Mouse (Mus musculus): ENCODE measurements around the gene Arg1. TPM values are rescaled to one million over a fixed set of nuclear protein-coding genes. Genes with fewer than 3 reads are reported as not detected.

Gene Arg1
- polyA plus RNA-seq, 1 experiment = 0.23 TPM

DNA sequence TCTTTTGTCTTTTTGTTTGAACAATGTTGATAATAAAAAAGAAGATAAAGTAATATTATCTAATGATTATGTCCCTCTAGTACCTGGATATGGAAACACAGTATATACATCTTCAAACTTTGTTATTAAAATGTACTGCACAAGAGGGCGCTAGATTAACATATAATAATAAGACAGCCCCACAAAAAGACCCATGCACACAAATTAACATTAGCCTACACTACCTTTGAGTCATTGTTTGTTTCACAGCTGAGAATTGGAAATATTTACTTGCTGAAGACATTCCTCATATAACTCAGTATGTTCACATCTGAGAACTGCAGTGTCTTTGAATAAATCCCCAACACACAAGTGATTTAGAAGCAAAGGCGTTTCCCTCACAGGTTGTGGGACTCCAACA lies 33.8 kb upstream of the Arg1 start:
- Histone ChIP-seq H3K27me3 (ENCODE audit: control insufficient read depth, insufficient read depth, low read length) (no peaks in the 10 kb centered on the region), H3K4me1 (replicated peaks; ENCODE audit: control insufficient read depth, insufficient read depth, low read length) (no peaks in the 10 kb centered on the region), H3K36me3 (ENCODE audit: control insufficient read depth, insufficient read depth, low read length) (no peaks in the 10 kb centered on the region), H3K4me3 (ENCODE audit: control insufficient read depth, insufficient read depth, low read length) (no peak overlapping the region), H3K27ac (ENCODE audit: control insufficient read depth, insufficient read depth, low read length) (no peak overlapping the region)
- TF ChIP-seq CTCF (IDR thresholded peaks at IDR 0.05; ENCODE audit: borderline replicate concordance, control insufficient read depth, extremely low read depth, insufficient read depth, low read length, poor library complexity) (no peak), POLR2A (IDR thresholded peaks at IDR 0.05; ENCODE audit: control insufficient read depth, extremely low read depth, insufficient read depth, low read length, poor library complexity) (no peak)
- 46% methylated on average over 2 of the region's 2 CpGs for WGBS
- DNase-seq = no peak

DNA sequence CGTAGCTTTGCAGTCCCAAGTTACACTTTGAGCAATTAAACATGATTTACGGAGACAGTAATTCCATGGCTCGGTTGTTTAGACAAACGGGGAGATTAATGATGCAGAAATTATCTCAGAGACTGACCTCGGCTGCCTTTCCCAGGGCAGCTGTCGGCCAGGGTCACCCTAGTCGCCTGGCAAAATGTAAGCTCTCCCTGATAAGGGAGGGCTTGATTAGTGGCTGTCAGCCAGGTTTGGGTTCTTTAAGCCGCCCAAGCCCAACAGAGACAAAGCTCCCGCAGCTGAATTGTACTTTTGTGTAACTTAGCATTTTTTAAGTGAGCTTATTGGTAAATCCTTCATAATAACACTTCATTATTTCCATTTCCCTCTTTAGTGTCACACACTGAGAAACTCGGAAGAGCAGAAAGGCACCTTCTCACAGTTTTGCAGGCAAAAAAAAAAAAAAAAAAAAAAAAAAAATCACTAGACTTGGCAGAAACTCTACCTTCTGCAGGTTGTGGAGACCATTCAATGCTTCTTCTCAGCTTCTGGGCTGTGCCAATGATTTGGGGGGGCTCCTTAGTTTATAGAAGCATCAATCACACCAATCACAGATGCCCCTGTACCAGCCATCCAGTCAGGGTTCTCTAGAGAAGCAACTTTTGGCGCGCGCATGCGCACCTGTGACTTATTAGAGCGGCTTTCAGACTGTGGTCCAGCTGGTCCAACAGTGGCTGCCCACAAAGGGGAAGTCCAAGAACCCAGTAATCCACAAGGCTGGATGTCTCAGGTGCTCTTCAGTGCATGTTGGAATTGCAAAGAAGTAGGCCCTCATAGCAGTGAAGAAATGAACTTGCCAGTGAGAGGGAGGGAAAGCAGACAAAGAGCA lies 32.0 kb upstream of the Arg1 start:
- DNase-seq = no peak
- Histone ChIP-seq H3K27ac (ENCODE audit: control insufficient read depth, insufficient read depth, low read length) (no peak overlapping the region), H3K36me3 (ENCODE audit: control insufficient read depth, insufficient read depth, low read length) (no peaks in the 10 kb centered on the region), H3K4me1 (replicated peaks; ENCODE audit: control insufficient read depth, insufficient read depth, low read length) (no peaks in the 10 kb centered on the region), H3K4me3 (ENCODE audit: control insufficient read depth, insufficient read depth, low read length) (no peak overlapping the region), H3K27me3 (ENCODE audit: control insufficient read depth, insufficient read depth, low read length) (no peaks in the 10 kb centered on the region)
- WGBS = 86% methylated on average over 15 of the region's 15 CpGs
- TF ChIP-seq POLR2A (IDR thresholded peaks at IDR 0.05; ENCODE audit: control insufficient read depth, extremely low read depth, insufficient read depth, low read length, poor library complexity) = no peak
- no peak for TF ChIP-seq CTCF (IDR thresholded peaks at IDR 0.05; ENCODE audit: borderline replicate concordance, control insufficient read depth, extremely low read depth, insufficient read depth, low read length, poor library complexity)

DNA sequence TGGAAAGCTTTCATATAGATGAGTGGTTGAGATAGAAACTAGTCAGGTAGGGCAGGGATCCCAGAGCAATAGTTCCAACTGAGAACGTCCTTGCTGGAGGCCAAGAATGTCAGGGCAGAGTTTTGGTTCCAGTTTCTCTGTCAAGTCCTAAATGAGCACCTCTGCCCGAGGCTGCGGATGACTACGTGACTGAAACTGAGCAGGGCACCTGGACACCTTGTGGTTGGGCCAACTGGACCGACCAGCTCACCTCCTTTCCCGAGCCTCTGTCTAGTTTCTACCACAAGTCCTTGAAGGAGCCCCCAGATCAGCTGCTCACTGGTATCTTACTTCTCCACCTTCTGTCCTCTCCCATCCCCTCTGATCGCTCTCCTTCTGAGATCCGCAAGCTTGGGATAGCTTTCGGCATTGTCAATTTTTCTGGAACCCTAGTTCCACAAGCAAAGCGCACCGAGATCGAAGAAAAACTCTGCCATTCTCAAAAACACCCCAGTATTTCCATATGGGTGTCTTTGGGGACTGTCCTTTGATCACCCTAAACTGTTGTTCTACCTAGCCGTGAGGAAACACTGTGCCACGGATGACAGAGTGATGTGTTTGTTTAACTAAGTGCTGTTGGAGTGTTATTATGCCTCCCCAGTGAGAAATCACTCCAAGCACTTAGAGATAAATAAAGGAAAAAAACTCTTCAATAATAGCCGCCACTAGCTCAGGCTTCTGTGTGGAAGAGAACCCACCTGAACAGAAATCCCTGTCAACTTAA lies 31.2 kb upstream of the Arg1 start:
- no peak for DNase-seq
- Histone ChIP-seq H3K27ac (ENCODE audit: control insufficient read depth, insufficient read depth, low read length) (no peak overlapping the region), H3K36me3 (ENCODE audit: control insufficient read depth, insufficient read depth, low read length) (no peaks in the 10 kb centered on the region), H3K27me3 (ENCODE audit: control insufficient read depth, insufficient read depth, low read length) (no peaks in the 10 kb centered on the region), H3K4me3 (ENCODE audit: control insufficient read depth, insufficient read depth, low read length) (no peak overlapping the region), H3K4me1 (replicated peaks; ENCODE audit: control insufficient read depth, insufficient read depth, low read length) (no peaks in the 10 kb centered on the region)
- no peak for TF ChIP-seq POLR2A (IDR thresholded peaks at IDR 0.05; ENCODE audit: control insufficient read depth, extremely low read depth, insufficient read depth, low read length, poor library complexity)
- TF ChIP-seq CTCF (IDR thresholded peaks at IDR 0.05; ENCODE audit: borderline replicate concordance, control insufficient read depth, extremely low read depth, insufficient read depth, low read length, poor library complexity) = no peak
- 87% methylated on average over 15 of the region's 15 CpGs for WGBS

DNA sequence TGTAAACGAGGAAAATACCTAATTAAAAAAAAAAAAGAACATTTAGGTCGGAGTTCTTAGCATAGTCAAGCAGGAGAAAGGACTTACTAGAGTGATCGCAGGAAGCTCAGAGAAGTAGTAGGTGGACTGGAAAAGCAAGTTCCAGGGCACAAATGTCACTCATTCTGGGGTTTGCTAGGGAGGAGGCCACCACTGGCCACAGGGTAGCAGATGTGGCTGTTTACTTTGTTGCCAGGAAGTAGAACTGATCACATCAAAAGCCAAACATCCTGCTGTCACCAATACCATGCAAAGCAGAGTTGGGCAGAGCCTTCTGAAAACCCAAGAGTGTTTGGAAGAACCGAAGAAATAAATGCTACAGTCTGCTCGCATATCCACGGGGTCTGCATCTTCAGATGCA lies 26.6 kb upstream of the Arg1 start:
- H3K4me3 ChIP-seq (ENCODE audit: control insufficient read depth, insufficient read depth, low read length) = no peak overlapping the region
- 86% methylated on average over 6 of the region's 6 CpGs for whole genome bisulfite sequencing
- no peaks in the 10 kb centered on the region for H3K36me3 ChIP-seq (ENCODE audit: control insufficient read depth, insufficient read depth, low read length)
- TF ChIP-seq POLR2A (IDR thresholded peaks at IDR 0.05; ENCODE audit: control insufficient read depth, extremely low read depth, insufficient read depth, low read length, poor library complexity) (no peak), CTCF (IDR thresholded peaks at IDR 0.05; ENCODE audit: borderline replicate concordance, control insufficient read depth, extremely low read depth, insufficient read depth, low read length, poor library complexity) (no peak)
- no peaks in the 10 kb centered on the region for H3K27me3 ChIP-seq (ENCODE audit: control insufficient read depth, insufficient read depth, low read length)
- DNase-seq = no peak
- no peaks in the 10 kb centered on the region for H3K4me1 ChIP-seq (replicated peaks; ENCODE audit: control insufficient read depth, insufficient read depth, low read length)
- H3K27ac ChIP-seq (ENCODE audit: control insufficient read depth, insufficient read depth, low read length) = no peak overlapping the region

DNA sequence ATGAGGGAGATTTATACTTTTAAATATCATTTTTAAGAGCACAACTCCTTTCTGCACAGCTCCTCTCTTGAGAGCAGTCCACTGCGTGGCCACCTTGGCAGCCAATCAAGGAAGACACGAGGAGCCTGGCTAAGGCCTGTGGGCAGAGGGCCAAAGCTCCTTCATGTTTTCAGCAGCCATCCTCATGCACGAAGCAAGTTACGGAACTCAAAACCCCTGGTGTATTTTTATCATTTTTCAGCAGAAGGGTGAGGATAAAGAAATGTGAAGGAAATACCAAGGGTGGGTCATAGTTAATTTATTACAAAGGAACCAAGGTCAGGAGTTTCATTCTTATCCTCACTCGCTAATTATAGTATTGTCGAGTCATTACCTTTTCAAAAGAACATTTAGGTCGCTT lies 25.3 kb upstream of the Arg1 start:
- no peak overlapping the region for H3K4me3 ChIP-seq (ENCODE audit: control insufficient read depth, insufficient read depth, low read length)
- no peaks in the 10 kb centered on the region for H3K27me3 ChIP-seq (ENCODE audit: control insufficient read depth, insufficient read depth, low read length)
- 74% methylated on average over 7 of the region's 7 CpGs for WGBS
- no peak overlapping the region for H3K27ac ChIP-seq (ENCODE audit: control insufficient read depth, insufficient read depth, low read length)
- no peaks in the 10 kb centered on the region for H3K4me1 ChIP-seq (replicated peaks; ENCODE audit: control insufficient read depth, insufficient read depth, low read length)
- DNase-seq = no peak
- no peak for TF ChIP-seq POLR2A (IDR thresholded peaks at IDR 0.05; ENCODE audit: control insufficient read depth, extremely low read depth, insufficient read depth, low read length, poor library complexity)
- no peak for TF ChIP-seq CTCF (IDR thresholded peaks at IDR 0.05; ENCODE audit: borderline replicate concordance, control insufficient read depth, extremely low read depth, insufficient read depth, low read length, poor library complexity)
- H3K36me3 ChIP-seq (ENCODE audit: control insufficient read depth, insufficient read depth, low read length) = no peaks in the 10 kb centered on the region

DNA sequence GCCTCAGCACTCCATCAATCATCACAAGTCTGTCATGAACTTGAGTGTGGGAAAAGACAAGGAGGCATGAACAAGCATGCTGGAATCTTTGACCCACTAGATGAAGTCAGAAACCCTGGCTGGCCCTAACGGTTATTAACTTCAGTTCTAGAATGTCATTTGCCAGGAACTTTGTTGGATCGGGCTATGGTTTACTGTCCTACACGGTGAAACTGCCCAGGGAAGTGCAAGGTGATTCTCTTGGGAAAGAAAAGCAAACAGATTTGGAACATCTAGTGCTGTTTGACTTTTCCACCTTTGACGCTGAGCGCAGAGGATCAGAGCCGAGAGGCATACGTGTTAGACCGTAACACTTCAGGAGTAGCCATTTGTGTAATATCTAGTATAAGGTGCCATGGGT lies 24.3 kb upstream of the Arg1 start:
- WGBS = 93% methylated on average over 8 of the region's 8 CpGs
- H3K4me1 ChIP-seq (replicated peaks; ENCODE audit: control insufficient read depth, insufficient read depth, low read length) = no peaks in the 10 kb centered on the region
- no peak for DNase-seq
- TF ChIP-seq POLR2A (IDR thresholded peaks at IDR 0.05; ENCODE audit: control insufficient read depth, extremely low read depth, insufficient read depth, low read length, poor library complexity) (no peak), CTCF (IDR thresholded peaks at IDR 0.05; ENCODE audit: borderline replicate concordance, control insufficient read depth, extremely low read depth, insufficient read depth, low read length, poor library complexity) (no peak)
- no peaks in the 10 kb centered on the region for H3K27me3 ChIP-seq (ENCODE audit: control insufficient read depth, insufficient read depth, low read length)
- no peak overlapping the region for H3K4me3 ChIP-seq (ENCODE audit: control insufficient read depth, insufficient read depth, low read length)
- H3K36me3 ChIP-seq (ENCODE audit: control insufficient read depth, insufficient read depth, low read length) = no peaks in the 10 kb centered on the region
- no peak overlapping the region for H3K27ac ChIP-seq (ENCODE audit: control insufficient read depth, insufficient read depth, low read length)

Measured in thymus, adult 2 months (tissue).